Mouse (Mus musculus) midbrain, embryonic 14.5 days (tissue): Measurements from ENCODE around the gene Gm26920. TPM values are rescaled to one million over a fixed set of nuclear protein-coding genes. Genes with fewer than 3 reads are reported as not detected.
A peak's percentile ranks its signal among the peaks of the same experiment; 100 is the strongest.

Experiments used
- ATAC-seq: fragments of 200-750 bp; cut with Nextera tagmentation; 2 replicates; pipeline ENCODE4 v1.8.0; 2017; ENCODE audit warnings: moderate number of reproducible peaks, moderate library complexity; ENCODE audit not compliant: low FRiP score, low TSS enrichment
- DNase-seq: peaks from one replicate; pipeline ENCODE4 v3.0.0-alpha.2; 2015
- H3K27ac ChIP-seq: fragments of 300-500 bp; sonication (generic); replicated peaks from 2 replicates; pipeline ENCODE4 v1.5.1; 2014; ENCODE audit warnings: mild to moderate bottlenecking, low read depth, low read length, moderate library complexity
- H3K27me3 ChIP-seq: fragments of 300-500 bp; sonication (generic); 2 replicates; pipeline ENCODE4 v1.6.1; 2014; ENCODE audit warnings: low read length, control low read depth, mixed read lengths; ENCODE audit not compliant: control insufficient read depth, insufficient read depth
- H3K36me3 ChIP-seq: fragments of 300-500 bp; sonication (generic); 2 replicates; pipeline ENCODE4 v1.6.1; 2014; ENCODE audit warnings: low read length, control low read depth; ENCODE audit not compliant: control insufficient read depth, insufficient read depth
- H3K4me1 ChIP-seq: fragments of 300-500 bp; sonication (generic); 2 replicates; pipeline ENCODE4 v1.6.1; 2014; ENCODE audit warnings: mild to moderate bottlenecking, antibody characterized with exemption, low read length, control low read depth; ENCODE audit not compliant: control insufficient read depth, insufficient read depth
- H3K4me2 ChIP-seq: fragments of 300-500 bp; sonication (generic); 2 replicates; pipeline ENCODE4 v1.6.1; 2014; ENCODE audit warnings: mild to moderate bottlenecking, low read length, moderate library complexity
- H3K4me3 ChIP-seq: fragments of 300-500 bp; sonication (generic); replicated peaks from 2 replicates; pipeline ENCODE4 v1.5.1; 2014; ENCODE audit warnings: low read depth, low read length
- H3K9ac ChIP-seq: fragments of 300-500 bp; sonication (generic); replicated peaks from 2 replicates; pipeline ENCODE4 v1.6.1; 2014; ENCODE audit warnings: mild to moderate bottlenecking, low read length, moderate library complexity
- H3K9me3 ChIP-seq: fragments of 300-500 bp; sonication (generic); 2 replicates; pipeline ENCODE4 v1.6.1; 2016; ENCODE audit warnings: low read length, control low read depth, mixed read lengths; ENCODE audit not compliant: control insufficient read depth
- whole genome bisulfite sequencing: fragments of 180-500 bp; shearing (Covaris S2); extraction: QIAGEN DNeasy Blood & Tissue Kit; methylation state at CpG from one replicate; pipeline ENCODE4 v1.1.7; 2014; 5-methylcytosine and 5-hydroxymethylcytosine counted together
- polyA plus RNA-seq: library from polyadenylated mRNA; unstranded; fragments of >200 nt; fragmentation: Nextera tagmentation; extraction: Ambion mirVana; gene quantifications from 2 replicates; pipeline ENCODE4 v1.2.1, GENCODE M21; 2014

Gene Gm26920
- polyA plus RNA-seq, 1 experiment from 2014 or later = 1.8 TPM

GRCm38 (mm10) chr7:30034331-30034730 is 55.9 kb downstream of the Gm26920 start:
- no peak overlapping the region for H3K4me3 ChIP-seq
- no peaks in the 10 kb centered on the region for H3K27me3 ChIP-seq
- no peaks in the 10 kb centered on the region for H3K4me1 ChIP-seq
- ATAC-seq (no peak), DNase-seq (no peak)
- no peaks in the 10 kb centered on the region for H3K9me3 ChIP-seq
- H3K9ac ChIP-seq = no peak overlapping the region
- H3K27ac ChIP-seq = no peak overlapping the region
- no peak overlapping the region for H3K4me2 ChIP-seq
- WGBS = 95% methylated on average over 12 of the region's 12 CpGs
- peaks cover 31% of the 10 kb centered on the region for H3K36me3 ChIP-seq

- Histone ChIP-seq H3K36me3 (peaks cover 18% of the 10 kb centered on the region), H3K27me3 (no peaks in the 10 kb centered on the region), H3K27ac (no peak overlapping the region), H3K4me2 (no peak overlapping the region), H3K9ac (no peak overlapping the region), H3K9me3 (no peaks in the 10 kb centered on the region), H3K4me3 (no peak overlapping the region), H3K4me1 (no peaks in the 10 kb centered on the region)
- DNase-seq (no peak), ATAC-seq (no peak)
- 68% methylated on average over 3 of the region's 3 CpGs for WGBS
Measured at GRCm38 (mm10) chr7:30031379-30031778, 58.8 kb downstream of the Gm26920 start.

- Histone ChIP-seq H3K9me3 (no peaks in the 10 kb centered on the region), H3K36me3 (peaks cover 22% of the 10 kb centered on the region), H3K27ac (no peak overlapping the region), H3K4me3 (no peak overlapping the region), H3K9ac (no peak overlapping the region), H3K27me3 (no peaks in the 10 kb centered on the region), H3K4me1 (no peaks in the 10 kb centered on the region), H3K4me2 (no peak overlapping the region)
- ATAC-seq = no peak
- 37% methylated on average over 6 of the region's 6 CpGs for WGBS
- no peak for DNase-seq
Measured at GRCm38 (mm10) chr7:30030677-30031076, 59.5 kb downstream of the Gm26920 start.

- peaks cover 41% of the 10 kb centered on the region for H3K36me3 ChIP-seq
- H3K9ac ChIP-seq = no peak overlapping the region
- no peak overlapping the region for H3K4me2 ChIP-seq
- DNase-seq (no peak), ATAC-seq (no peak)
- H3K27me3 ChIP-seq = no peaks in the 10 kb centered on the region
- H3K4me3 ChIP-seq = no peak overlapping the region
- H3K9me3 ChIP-seq = no peaks in the 10 kb centered on the region
- H3K27ac ChIP-seq = no peak overlapping the region
- H3K4me1 ChIP-seq = no peaks in the 10 kb centered on the region
- 88% methylated on average over 3 of the region's 3 CpGs for WGBS
Measured at GRCm38 (mm10) chr7:30028572-30028971, 61.6 kb downstream of the Gm26920 start.

GRCm38 (mm10) chr7:30027331-30027730 is 62.9 kb downstream of the Gm26920 start:
- 82% methylated on average over 4 of the region's 4 CpGs for WGBS
- no peak overlapping the region for H3K27ac ChIP-seq
- H3K4me1 ChIP-seq = no peaks in the 10 kb centered on the region
- H3K4me3 ChIP-seq = no peak overlapping the region
- no peak for DNase-seq
- H3K9me3 ChIP-seq = no peaks in the 10 kb centered on the region
- H3K36me3 ChIP-seq = peaks cover 54% of the 10 kb centered on the region
- no peak overlapping the region for H3K4me2 ChIP-seq
- no peak overlapping the region for H3K9ac ChIP-seq
- ATAC-seq = no peak
- no peaks in the 10 kb centered on the region for H3K27me3 ChIP-seq

GRCm38 (mm10) chr7:30025358-30025757 is 64.9 kb downstream of the Gm26920 start:
- Histone ChIP-seq H3K4me1 (no peaks in the 10 kb centered on the region), H3K27me3 (no peaks in the 10 kb centered on the region), H3K36me3 (peaks cover 62% of the 10 kb centered on the region), H3K27ac (no peak overlapping the region), H3K4me3 (no peak overlapping the region), H3K9me3 (no peaks in the 10 kb centered on the region), H3K9ac (no peak overlapping the region), H3K4me2 (no peak overlapping the region)
- DNase-seq (peak; percentile 7), ATAC-seq (no peak)
- 86% methylated on average over 5 of the region's 5 CpGs for WGBS

- Histone ChIP-seq H3K4me2 (no peak overlapping the region), H3K36me3 (peaks cover 74% of the 10 kb centered on the region), H3K27ac (no peak overlapping the region), H3K4me1 (no peaks in the 10 kb centered on the region), H3K4me3 (no peak overlapping the region), H3K9ac (no peak overlapping the region), H3K9me3 (no peaks in the 10 kb centered on the region), H3K27me3 (no peaks in the 10 kb centered on the region)
- 93% methylated on average over 8 of the region's 8 CpGs for WGBS
- DNase-seq (no peak), ATAC-seq (no peak)
Measured at GRCm38 (mm10) chr7:30023800-30024199, 66.4 kb downstream of the Gm26920 start.

GRCm38 (mm10) chr7:30023324-30023723 is 66.9 kb downstream of the Gm26920 start:
- no peaks in the 10 kb centered on the region for H3K9me3 ChIP-seq
- ATAC-seq = no peak
- H3K27me3 ChIP-seq = no peaks in the 10 kb centered on the region
- 97% methylated on average over 9 of the region's 9 CpGs for WGBS
- H3K27ac ChIP-seq = no peak overlapping the region
- H3K4me2 ChIP-seq = no peak overlapping the region
- H3K36me3 ChIP-seq = peaks cover 77% of the 10 kb centered on the region
- no peak overlapping the region for H3K9ac ChIP-seq
- H3K4me1 ChIP-seq = no peaks in the 10 kb centered on the region
- H3K4me3 ChIP-seq = no peak overlapping the region
- no peak for DNase-seq

GRCm38 (mm10) chr7:30019543-30019942 is 70.7 kb downstream of the Gm26920 start:
- no peak for ATAC-seq
- H3K9ac ChIP-seq = no peak overlapping the region
- H3K9me3 ChIP-seq = no peaks in the 10 kb centered on the region
- WGBS = 94% methylated on average over 2 of the region's 2 CpGs
- DNase-seq = no peak
- H3K4me2 ChIP-seq = no peak overlapping the region
- H3K4me3 ChIP-seq = no peak overlapping the region
- peaks cover 76% of the 10 kb centered on the region for H3K36me3 ChIP-seq
- H3K27ac ChIP-seq = no peak overlapping the region
- H3K27me3 ChIP-seq = no peaks in the 10 kb centered on the region
- H3K4me1 ChIP-seq = no peaks in the 10 kb centered on the region
